Mouse (Mus musculus) lung, postnatal 4 days (tissue): ENCODE data around the gene Mast3.

Source experiments
- DNase-seq, 2 experiments: peaks; one replicate each; pipeline ENCODE4 v3.0.0; 2021

Mast3 gene

GRCm38 (mm10) chr8:70804481-70805206 is at the start of gene Mast3:
Mast3 (minus strand) TSS chr8:70805054.
- DNase-seq, result peak; percentile 91 to 92

GRCm38 (mm10) chr8:70853863-70854262 is 49.0 kb upstream of the Mast3 start:
- DNase-seq, result peak in 1 of 2 experiments; percentile 40

GRCm38 (mm10) chr8:70852595-70853231 is 47.9 kb upstream of the Mast3 start:
- no peak for DNase-seq

- DNase-seq, result no peak
These were observed 47.0 kb upstream of the Mast3 start for GRCm38 (mm10) chr8:70851837-70852236.

GRCm38 (mm10) chr8:70850947-70851346 is 46.1 kb upstream of the Mast3 start:
- DNase-seq, result no peak

- DNase-seq, result no peak
These were observed 45.4 kb upstream of the Mast3 start for GRCm38 (mm10) chr8:70850132-70850845.

DNA sequence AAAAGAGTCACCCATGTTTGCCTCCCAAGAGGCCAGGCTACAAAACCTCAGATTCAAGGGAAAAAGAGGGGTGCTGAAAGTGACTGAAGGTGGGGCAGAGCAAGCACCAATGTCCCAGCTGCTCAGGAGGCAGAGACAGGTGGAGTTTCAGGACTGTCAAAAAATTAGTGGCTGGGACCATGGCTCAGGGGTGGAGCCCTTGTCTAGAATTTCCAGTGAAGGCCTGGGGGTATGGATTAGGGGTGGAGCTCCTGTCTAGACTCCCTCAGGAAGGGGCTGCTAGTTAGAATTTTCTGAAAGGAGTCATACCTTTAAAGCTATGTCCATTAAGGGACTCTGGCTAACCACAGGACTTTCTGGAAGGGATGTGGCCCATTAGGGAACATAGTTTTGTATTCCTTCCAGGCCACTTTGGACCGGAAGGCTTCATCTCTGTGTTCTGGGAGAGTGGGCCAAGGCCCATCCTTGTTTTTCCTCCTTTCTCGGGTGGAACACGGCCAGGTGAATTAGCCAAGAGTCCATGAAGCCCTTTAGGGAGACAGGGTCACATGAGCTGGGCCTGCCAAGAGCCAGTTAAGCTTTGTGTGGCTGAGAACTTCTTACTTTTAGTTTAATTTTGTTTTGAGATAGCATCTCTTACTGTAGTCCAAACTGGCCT is 44.6 kb upstream of the Mast3 start:
- no peak for DNase-seq

- no peak for DNase-seq
These were observed 41.7 kb upstream of the Mast3 start for GRCm38 (mm10) chr8:70846371-70847154.

- DNase-seq, result no peak
These were observed 40.3 kb upstream of the Mast3 start for GRCm38 (mm10) chr8:70845108-70845507.

DNA sequence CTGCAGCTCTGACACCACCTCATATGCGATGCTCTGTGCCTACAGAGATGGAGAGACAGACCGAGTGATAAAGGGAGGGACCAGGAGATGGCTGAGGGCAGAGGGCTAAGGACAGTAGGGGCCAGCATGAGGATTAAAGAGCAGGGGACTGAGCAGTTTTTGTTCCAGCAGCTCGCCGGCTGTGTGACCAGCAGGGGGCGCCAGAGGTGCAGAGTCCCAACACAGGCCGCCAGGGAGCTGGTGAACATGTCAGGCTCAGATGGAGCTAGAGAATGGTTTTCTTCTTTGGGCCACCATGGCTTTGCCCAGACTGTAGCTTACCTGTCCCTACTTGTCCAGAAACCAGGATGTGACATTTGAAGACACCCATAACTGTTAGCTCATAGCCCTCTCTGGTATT is 39.7 kb upstream of the Mast3 start:
- DNase-seq, result peak; percentile 86 to 93

GRCm38 (mm10) chr8:70843941-70844340 is 39.1 kb upstream of the Mast3 start:
- no peak for DNase-seq

DNA sequence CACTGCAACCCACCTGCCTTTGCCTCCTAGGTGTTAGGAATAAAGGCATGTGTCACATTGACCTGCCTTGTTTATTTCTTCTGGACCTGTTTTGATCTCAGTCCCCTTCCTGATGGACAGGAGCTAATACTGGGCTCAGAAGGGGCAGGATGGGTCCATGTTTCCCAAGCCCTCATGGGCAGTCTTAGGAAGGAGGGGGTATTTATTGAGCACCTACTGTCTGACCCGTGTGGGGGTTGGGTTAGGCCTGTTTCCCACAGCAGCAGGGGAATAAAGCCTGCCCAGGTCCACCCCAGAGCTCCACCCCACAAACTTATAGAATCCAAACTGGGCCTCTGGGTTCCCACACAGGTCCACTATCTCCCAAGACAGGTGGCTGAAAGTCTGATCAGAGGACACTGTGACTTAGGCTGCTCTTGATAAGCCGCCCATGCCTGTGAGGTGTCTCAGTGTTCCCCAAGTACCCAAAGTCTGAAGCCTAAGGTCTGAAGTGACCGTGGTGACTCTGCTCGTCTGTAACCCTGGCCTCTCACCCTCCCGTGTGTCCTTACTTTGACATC is 38.4 kb upstream of the Mast3 start:
- no peak for DNase-seq

GRCm38 (mm10) chr8:70842484-70842883 is 37.6 kb upstream of the Mast3 start:
- no peak for DNase-seq

GRCm38 (mm10) chr8:70841147-70842072 is 36.6 kb upstream of the Mast3 start:
- DNase-seq, result peak; percentile 86 to 93

DNA sequence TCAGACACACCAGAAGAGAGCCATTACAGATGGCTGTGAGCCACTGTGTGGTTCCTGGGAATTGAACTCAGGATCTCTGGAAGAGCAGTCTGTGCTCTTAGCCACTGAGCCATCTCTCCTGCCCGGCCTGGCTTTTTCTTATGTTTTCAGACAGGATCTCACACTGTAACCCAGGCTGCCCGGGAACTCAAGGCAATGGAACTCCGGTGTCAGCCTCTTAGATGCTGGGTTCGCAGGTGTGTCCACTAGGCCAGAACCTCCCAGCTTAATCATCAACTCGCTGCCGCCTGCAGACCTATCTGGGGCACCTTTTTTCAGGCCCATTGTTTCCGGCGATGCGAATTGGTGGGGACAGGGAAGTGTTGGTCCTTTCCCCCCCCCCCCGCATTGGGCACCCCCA is 35.7 kb upstream of the Mast3 start:
- DNase-seq, result no peak

GRCm38 (mm10) chr8:70839408-70840351 is 34.8 kb upstream of the Mast3 start, which contains the start of gene Arrdc2:
Arrdc2 (minus strand) TSS chr8:70839720.
- peak; percentile 99 to 100 for DNase-seq

GRCm38 (mm10) chr8:70838654-70839407 is 34.0 kb upstream of the Mast3 start:
- peak in 1 of 2 experiments; percentile 26 for DNase-seq

- no peak for DNase-seq
These were observed 31.8 kb upstream of the Mast3 start for GRCm38 (mm10) chr8:70836666-70837065.

GRCm38 (mm10) chr8:70834071-70834470 is 29.2 kb upstream of the Mast3 start:
- no peak for DNase-seq
